Mouse (Mus musculus): ENCODE data around the gene Gpx3. TPM values are rescaled to one million over a fixed set of nuclear protein-coding genes. Genes with fewer than 3 reads are reported as not detected.

The Gpx3 gene
- polyA plus RNA-seq, 1 experiment from 2014 or later: 156 TPM

- WGBS: 51% methylated on average over 4 of the region's 4 CpGs
- H3K9ac ChIP-seq: no peak overlapping the region
- no peak overlapping the region for H3K4me3 ChIP-seq (replicated peaks)
- peak overlapping the region; percentile 30; the same call in 1 of the 2 replicates for H3K27ac ChIP-seq
- peaks cover 26% of the 10 kb centered on the region for H3K36me3 ChIP-seq
- H3K4me1 ChIP-seq: peaks cover 23% of the 10 kb centered on the region
- no peak overlapping the region for H3K4me2 ChIP-seq
- H3K27me3 ChIP-seq: no peaks in the 10 kb centered on the region
- H3K9me3 ChIP-seq (replicated peaks): no peaks in the 10 kb centered on the region
- no peak for ATAC-seq (replicated peaks; ENCODE audit: low FRiP score)
These were observed 3.7 kb downstream of the Gpx3 start for GRCm38 (mm10) chr11:54905931-54906330.

GRCm38 (mm10) chr11:54906466-54906865 lies 4.2 kb downstream of the Gpx3 start:
- Histone ChIP-seq H3K27ac (no peak overlapping the region), H3K9ac (no peak overlapping the region), H3K4me1 (peaks cover 23% of the 10 kb centered on the region), H3K9me3 (replicated peaks) (no peaks in the 10 kb centered on the region), H3K36me3 (peaks cover 31% of the 10 kb centered on the region), H3K27me3 (no peaks in the 10 kb centered on the region), H3K4me2 (no peak overlapping the region), H3K4me3 (replicated peaks) (no peak overlapping the region)
- no peak for ATAC-seq (replicated peaks; ENCODE audit: low FRiP score)
- 77% methylated on average over 4 of the region's 4 CpGs for WGBS

GRCm38 (mm10) chr11:54907259-54907658 lies 5.0 kb downstream of the Gpx3 start:
- H3K27ac ChIP-seq: no peak overlapping the region
- H3K27me3 ChIP-seq: no peaks in the 10 kb centered on the region
- no peak for ATAC-seq (replicated peaks; ENCODE audit: low FRiP score)
- H3K9ac ChIP-seq: no peak overlapping the region
- no peaks in the 10 kb centered on the region for H3K9me3 ChIP-seq (replicated peaks)
- 94% methylated on average over 5 of the region's 5 CpGs for WGBS
- H3K4me3 ChIP-seq (replicated peaks): no peak overlapping the region
- H3K4me2 ChIP-seq: no peak overlapping the region
- H3K4me1 ChIP-seq: peaks cover 22% of the 10 kb centered on the region
- peaks cover 38% of the 10 kb centered on the region for H3K36me3 ChIP-seq

GRCm38 (mm10) chr11:54909273-54909672 lies 7.0 kb downstream of the Gpx3 start:
- peaks cover 53% of the 10 kb centered on the region for H3K36me3 ChIP-seq
- H3K27ac ChIP-seq: no peak overlapping the region
- H3K4me1 ChIP-seq: peaks cover 3% of the 10 kb centered on the region
- no peak overlapping the region for H3K4me2 ChIP-seq
- WGBS: 92% methylated on average over 11 of the region's 11 CpGs
- no peak for ATAC-seq (replicated peaks; ENCODE audit: low FRiP score)
- H3K9ac ChIP-seq: no peak overlapping the region
- H3K4me3 ChIP-seq (replicated peaks): no peak overlapping the region
- no peaks in the 10 kb centered on the region for H3K27me3 ChIP-seq
- no peaks in the 10 kb centered on the region for H3K9me3 ChIP-seq (replicated peaks)

GRCm38 (mm10) chr11:54910081-54910665 lies 7.9 kb downstream of the Gpx3 start:
- Histone ChIP-seq H3K36me3 (peaks cover 62% of the 10 kb centered on the region), H3K4me1 (no peaks in the 10 kb centered on the region), H3K9me3 (replicated peaks) (no peaks in the 10 kb centered on the region), H3K9ac (no peak overlapping the region), H3K27me3 (no peaks in the 10 kb centered on the region), H3K4me3 (replicated peaks) (no peak overlapping the region), H3K4me2 (no peak overlapping the region), H3K27ac (no peak overlapping the region)
- 88% methylated on average over 12 of the region's 12 CpGs for WGBS
- ATAC-seq (replicated peaks; ENCODE audit: low FRiP score): no peak; the same call in 1 of the 2 replicates

GRCm38 (mm10) chr11:54911201-54911600 lies 8.9 kb downstream of the Gpx3 start:
- H3K36me3 ChIP-seq: peaks cover 73% of the 10 kb centered on the region
- no peak overlapping the region for H3K4me2 ChIP-seq
- H3K9ac ChIP-seq: no peak overlapping the region
- no peak overlapping the region for H3K27ac ChIP-seq
- 92% methylated on average over 3 of the region's 3 CpGs for WGBS
- H3K27me3 ChIP-seq: no peaks in the 10 kb centered on the region
- ATAC-seq (replicated peaks; ENCODE audit: low FRiP score): no peak
- no peak overlapping the region for H3K4me3 ChIP-seq (replicated peaks)
- no peaks in the 10 kb centered on the region for H3K4me1 ChIP-seq
- no peaks in the 10 kb centered on the region for H3K9me3 ChIP-seq (replicated peaks)

GRCm38 (mm10) chr11:54911671-54912502 lies 9.6 kb downstream of the Gpx3 start:
- peaks cover 80% of the 10 kb centered on the region for H3K36me3 ChIP-seq
- 87% methylated on average over 7 of the region's 7 CpGs for WGBS

GRCm38 (mm10) chr11:54912503-54913316 lies 10.5 kb downstream of the Gpx3 start:
- ATAC-seq (replicated peaks; ENCODE audit: low FRiP score): no peak
- Histone ChIP-seq H3K4me3 (replicated peaks) (no peak overlapping the region), H3K27ac (no peak overlapping the region), H3K4me1 (no peaks in the 10 kb centered on the region), H3K9me3 (replicated peaks) (no peaks in the 10 kb centered on the region), H3K36me3 (peaks cover 85% of the 10 kb centered on the region), H3K9ac (no peak overlapping the region), H3K27me3 (no peaks in the 10 kb centered on the region), H3K4me2 (no peak overlapping the region)
- WGBS: 86% methylated on average over 9 of the region's 9 CpGs

More at GRCm38 (mm10) chr11:54911671-54912502, 9.6 kb downstream of the Gpx3 start:
- no peak for ATAC-seq (replicated peaks; ENCODE audit: low FRiP score)
- Histone ChIP-seq H3K4me2 (no peak overlapping the region), H3K9me3 (replicated peaks) (no peaks in the 10 kb centered on the region), H3K4me1 (no peaks in the 10 kb centered on the region), H3K27ac (no peak overlapping the region), H3K4me3 (replicated peaks) (no peak overlapping the region), H3K9ac (no peak overlapping the region), H3K27me3 (no peaks in the 10 kb centered on the region)

- no peaks in the 10 kb centered on the region for H3K27me3 ChIP-seq
- H3K9me3 ChIP-seq (replicated peaks): no peaks in the 10 kb centered on the region
- H3K4me3 ChIP-seq (replicated peaks): no peak overlapping the region
- no peak overlapping the region for H3K4me2 ChIP-seq
- peaks cover 94% of the 10 kb centered on the region for H3K36me3 ChIP-seq
- WGBS: 93% methylated on average over 5 of the region's 5 CpGs
- H3K9ac ChIP-seq: no peak overlapping the region
- H3K27ac ChIP-seq: no peak overlapping the region
- no peaks in the 10 kb centered on the region for H3K4me1 ChIP-seq
- no peak for ATAC-seq (replicated peaks; ENCODE audit: low FRiP score)
These were observed 11.6 kb downstream of the Gpx3 start for GRCm38 (mm10) chr11:54913841-54914240.

GRCm38 (mm10) chr11:54917461-54917860 lies 15.2 kb downstream of the Gpx3 start:
- no peak overlapping the region for H3K9ac ChIP-seq
- H3K9me3 ChIP-seq (replicated peaks): no peaks in the 10 kb centered on the region
- WGBS: 91% methylated on average over 7 of the region's 7 CpGs
- H3K4me3 ChIP-seq (replicated peaks): no peak overlapping the region
- H3K4me2 ChIP-seq: no peak overlapping the region
- ATAC-seq (replicated peaks; ENCODE audit: low FRiP score): no peak
- H3K27ac ChIP-seq: no peak overlapping the region
- H3K4me1 ChIP-seq: peaks cover 10% of the 10 kb centered on the region
- no peaks in the 10 kb centered on the region for H3K27me3 ChIP-seq
- H3K36me3 ChIP-seq: peaks cover 84% of the 10 kb centered on the region

GRCm38 (mm10) chr11:54918273-54918672 lies 16.0 kb downstream of the Gpx3 start:
- Histone ChIP-seq H3K36me3 (peaks cover 85% of the 10 kb centered on the region), H3K4me1 (peaks cover 17% of the 10 kb centered on the region), H3K27ac (no peak overlapping the region), H3K27me3 (no peaks in the 10 kb centered on the region), H3K9me3 (replicated peaks) (no peaks in the 10 kb centered on the region), H3K9ac (no peak overlapping the region), H3K4me3 (replicated peaks) (no peak overlapping the region), H3K4me2 (no peak overlapping the region)
- ATAC-seq (replicated peaks; ENCODE audit: low FRiP score): no peak
- 88% methylated on average over 4 of the region's 4 CpGs for WGBS

Measured in kidney, embryonic 15.5 days (tissue).